Mouse (Mus musculus) T-cell, adult 2 months (primary cell): ENCODE measurements around the gene Uhrf1.
A peak's percentile ranks its signal among the peaks of the same experiment; 100 is the strongest.

Source experiments
- DNase-seq: peaks from one replicate; pipeline ENCODE4 v3.0.0; 2022; ENCODE audit warnings: low spot score

Uhrf1 gene

DNA sequence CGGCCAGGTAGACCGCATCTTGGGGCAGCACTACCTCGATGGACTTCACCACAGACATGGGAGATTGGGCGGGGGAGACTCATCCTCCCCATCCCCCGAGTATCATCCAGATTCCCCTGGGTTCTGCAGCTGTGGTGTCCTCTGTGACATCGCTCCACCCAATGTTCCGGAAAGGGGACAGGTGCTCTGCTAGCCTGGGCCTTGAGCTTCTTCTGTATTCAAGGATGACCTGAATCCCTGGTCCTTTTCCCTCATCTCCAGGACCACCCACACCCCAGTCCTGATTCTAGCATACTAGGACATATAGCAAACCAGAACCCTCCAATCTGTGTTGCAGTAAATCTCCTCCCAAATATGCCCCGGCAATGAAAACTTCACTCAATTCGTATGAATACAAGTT lies 2.9 kb upstream of the Uhrf1 start, which contains the start of gene Arrdc5:
Gene Arrdc5, minus strand, starts transcription at position 101 of the 400 bp plus-strand sequence.
- DNase-seq, result no peak

DNA sequence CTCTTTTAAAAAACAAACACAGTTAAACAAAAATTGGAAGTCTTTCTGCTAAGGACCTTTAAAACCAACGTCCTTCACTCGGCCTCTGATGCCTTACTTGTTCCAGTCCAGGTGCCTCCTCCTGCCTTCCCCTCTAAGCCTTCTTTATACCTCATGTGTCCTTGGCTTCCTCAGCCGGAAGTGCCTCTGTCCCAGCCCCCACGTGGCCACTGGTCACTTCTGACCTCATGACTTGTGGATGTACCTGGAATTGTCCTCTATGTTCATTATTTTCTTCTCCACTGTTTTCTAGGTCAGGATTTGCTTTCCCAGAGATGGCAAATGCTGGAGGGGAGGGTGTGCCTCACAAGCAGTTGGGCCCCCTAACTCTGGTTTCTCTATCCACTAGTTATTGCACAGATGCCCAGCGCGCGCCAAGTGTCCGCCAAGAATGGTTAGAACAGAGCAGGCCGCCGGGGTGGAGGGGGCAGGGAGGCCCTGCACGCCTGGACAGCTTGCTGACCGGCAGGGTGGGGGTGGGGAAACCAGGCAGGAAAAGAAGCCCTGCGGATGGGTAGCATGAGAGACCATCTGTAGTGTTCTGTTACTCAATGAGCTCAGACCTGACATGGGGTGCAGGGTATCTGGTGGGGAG lies 641 bp upstream of the Uhrf1 start:
- no peak for DNase-seq

DNA sequence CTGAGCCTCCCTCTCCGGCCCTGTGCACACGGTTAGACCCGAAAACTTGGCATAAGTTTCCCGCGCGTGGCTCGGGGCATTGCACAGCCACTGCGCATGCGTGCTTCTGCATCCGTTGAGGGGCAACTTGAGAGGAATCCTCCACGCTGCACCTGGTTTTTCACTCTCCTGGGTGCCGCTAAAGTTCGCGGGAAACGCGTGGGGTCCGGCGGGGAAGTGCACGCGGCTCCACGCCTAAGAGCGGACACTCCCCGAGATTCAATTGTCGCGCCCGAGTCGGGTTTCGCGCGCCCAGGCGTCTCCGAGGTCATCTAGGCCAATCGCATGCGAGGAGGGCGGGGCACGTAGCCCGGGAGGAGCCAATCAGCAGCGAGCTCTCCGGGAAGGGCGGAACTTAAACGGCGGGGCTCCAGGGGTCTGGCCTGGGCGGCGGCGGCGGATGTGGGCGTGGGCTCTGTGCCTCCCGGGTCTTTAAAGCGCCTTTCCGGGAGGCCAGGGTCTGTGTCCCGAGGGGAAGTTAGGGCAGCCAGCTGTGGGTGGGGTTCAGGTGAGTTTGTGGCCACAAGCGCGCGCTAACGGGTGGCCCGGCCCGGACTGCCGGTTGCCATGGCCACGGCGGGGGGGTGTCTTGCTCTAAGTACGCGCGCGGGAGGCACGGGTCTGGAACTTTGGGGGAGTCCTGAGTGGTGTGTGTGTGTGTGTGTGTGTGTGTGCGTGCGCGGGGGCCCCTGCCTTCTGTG lies 896 bp downstream of the Uhrf1 start:
- peak; percentile 95 for DNase-seq

DNA sequence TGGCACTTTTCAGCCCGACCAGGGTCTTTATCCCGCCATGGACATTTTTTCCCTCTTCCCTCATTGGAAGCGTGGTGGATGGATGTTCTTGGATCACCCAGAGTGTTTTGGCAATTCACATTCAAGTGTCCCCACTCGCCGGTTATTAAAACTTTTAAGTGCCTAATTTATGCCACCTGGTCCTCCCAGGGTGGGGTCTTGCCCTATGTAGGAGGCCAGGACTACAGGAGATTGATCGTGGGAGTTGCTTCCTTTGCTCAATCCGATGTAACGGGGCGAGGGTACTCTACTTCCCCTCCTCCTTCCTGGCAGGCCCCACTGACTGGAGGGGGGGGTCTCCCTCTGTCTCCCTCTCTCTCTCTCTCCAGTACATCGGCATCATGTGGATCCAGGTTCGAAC lies 1.6 kb downstream of the Uhrf1 start:
- DNase-seq, result no peak

DNA sequence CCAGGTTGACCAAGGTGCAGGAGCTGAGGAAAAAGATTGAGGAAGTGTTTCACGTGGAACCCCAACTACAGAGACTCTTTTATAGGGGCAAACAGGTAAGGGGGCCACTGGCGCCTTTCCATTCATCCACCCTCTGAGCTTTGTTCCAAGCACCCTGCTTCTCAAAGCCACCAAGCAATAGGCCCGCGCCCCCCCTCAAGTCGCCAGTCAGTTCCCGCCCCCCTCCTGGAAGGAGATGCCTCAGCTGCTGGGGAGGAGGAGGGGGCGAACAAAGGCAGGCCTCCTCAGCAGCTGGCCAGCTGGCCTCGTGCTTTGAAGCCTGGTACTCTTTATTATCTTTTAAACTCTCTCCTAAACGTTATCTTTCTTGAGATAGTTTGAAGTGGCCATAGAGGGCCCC lies 2.0 kb downstream of the Uhrf1 start:
- DNase-seq, result no peak

DNA sequence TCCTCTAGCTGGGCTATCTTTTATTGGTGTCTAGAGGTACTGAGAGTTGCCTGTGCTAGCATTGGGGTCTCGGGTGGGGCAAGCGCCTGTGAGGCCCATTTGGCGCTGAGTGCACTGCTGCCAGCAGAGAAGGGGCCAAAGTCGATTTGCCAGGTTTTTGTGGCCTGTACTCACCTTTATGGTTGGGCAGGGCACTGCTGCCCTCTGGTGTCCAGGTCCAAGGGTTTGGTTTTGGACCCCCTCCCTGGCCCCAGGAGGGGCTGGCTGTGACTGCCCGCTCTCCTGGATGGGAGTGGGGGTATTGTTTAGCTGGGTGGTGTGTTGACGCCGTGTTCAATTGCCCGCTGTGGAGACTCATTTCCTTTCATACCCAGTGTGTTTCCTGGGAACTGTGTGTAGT lies 2.7 kb downstream of the Uhrf1 start:
- DNase-seq, result no peak

DNA sequence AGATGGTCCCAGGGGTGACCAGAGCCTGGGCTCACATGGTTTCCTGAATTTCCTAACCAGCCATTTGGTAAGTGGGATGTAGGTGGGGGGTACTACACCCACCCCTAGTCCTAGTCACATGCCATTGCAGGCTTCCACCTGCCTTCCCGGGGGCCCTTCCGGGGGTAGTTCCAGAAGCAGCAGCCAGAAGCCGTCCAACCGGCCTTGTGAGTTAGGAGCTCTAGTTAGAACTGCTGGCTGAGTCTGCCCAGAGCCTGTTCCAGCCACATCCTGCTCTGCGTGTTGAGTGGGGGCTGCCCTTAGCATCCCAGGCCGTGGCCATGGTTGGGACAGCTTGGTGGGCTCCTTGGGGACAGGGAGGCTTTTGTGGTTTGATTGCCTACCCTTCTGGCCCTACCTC lies 5.0 kb downstream of the Uhrf1 start:
- DNase-seq, result no peak

DNA sequence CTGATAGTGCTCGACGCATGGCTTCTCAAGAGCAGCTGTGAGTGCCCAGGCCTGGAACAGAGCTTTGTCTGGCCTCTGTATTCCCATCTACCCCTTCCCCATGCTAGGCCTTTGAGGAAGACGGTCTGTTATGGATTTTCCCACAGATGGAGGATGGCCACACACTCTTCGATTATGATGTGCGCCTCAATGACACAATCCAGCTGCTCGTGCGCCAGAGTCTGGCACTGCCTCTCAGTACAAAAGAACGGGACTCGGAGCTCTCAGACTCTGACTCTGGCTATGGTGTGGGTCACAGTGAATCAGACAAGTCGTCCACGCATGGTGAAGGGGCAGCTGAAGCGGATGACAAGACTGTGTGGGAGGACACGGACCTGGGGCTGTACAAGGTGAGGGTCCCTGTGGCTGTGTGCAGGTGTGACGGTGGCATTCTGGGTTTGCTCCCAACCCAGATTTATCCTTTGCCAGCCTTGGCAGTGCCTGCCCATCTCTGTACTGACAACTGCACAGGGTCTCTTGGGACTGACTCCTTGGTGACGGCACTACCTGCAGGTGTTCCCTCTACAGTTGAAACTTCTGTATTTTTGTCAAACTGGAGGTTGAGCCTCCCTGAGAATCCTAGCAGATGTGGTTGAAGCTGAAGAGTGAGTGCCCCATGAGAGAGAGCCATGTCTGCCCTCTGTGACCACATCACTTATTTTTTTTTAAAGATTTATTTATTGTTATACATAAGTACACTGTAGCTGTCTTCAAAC lies 6.2 kb downstream of the Uhrf1 start:
- no peak for DNase-seq

DNA sequence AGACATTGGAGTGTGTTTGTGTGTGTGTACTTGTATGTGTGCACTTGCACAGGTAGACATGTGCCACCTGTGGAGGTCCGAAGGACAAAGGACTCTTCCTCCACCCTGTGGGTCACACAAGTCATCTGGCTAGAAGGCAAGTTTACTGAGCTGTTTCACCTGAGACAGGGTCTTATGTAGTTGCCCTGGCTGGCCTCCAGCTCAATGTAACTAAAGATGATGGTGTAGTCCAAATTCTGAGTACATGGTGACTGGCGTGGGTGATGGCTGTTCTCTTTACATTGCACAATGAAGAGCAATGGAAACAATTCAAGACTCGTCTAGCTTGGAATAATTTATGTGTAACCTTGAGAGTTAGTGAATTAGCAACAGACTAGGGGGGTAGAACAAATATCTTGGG lies 21.3 kb downstream of the Uhrf1 start:
- DNase-seq, result no peak

DNA sequence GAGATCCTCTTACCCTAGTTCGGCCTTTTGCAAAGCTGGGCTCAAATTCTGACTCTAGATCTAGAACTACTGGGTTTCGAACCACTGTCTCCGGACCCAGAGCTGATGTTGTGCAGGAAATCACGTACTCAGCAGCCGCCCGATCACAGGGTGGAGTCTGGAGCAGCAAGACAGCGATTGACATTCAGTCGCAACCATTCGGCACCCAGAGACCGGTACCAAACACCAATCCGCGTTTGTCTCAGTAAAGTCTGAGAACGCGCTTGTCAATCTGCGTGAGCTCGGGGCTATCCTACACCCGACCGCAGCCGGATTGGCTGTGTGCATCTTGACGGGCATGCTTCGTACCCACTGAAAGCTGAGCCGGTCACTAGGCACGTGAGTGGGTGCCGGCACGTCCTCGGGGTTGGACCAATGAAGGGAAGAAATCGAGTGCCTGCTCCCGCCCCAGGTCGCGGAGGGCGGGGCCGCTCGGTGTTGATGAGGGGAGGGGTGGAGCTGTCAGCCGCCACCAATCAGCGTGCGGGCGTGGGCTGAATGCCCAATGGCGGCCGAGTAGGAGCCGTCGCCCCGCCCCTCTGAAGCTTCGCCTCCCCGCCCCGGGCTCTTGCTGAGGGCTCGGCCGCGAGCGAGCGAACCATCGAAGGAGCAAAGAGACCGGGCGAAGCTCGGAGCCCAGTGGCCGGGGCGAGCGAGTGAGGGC lies 22.5 kb downstream of the Uhrf1 start, which contains the start of gene Kdm4b:
Gene Kdm4b, plus strand, starts transcription at position 613 of the 703 bp plus-strand sequence.
- peak; percentile 100 for DNase-seq

DNA sequence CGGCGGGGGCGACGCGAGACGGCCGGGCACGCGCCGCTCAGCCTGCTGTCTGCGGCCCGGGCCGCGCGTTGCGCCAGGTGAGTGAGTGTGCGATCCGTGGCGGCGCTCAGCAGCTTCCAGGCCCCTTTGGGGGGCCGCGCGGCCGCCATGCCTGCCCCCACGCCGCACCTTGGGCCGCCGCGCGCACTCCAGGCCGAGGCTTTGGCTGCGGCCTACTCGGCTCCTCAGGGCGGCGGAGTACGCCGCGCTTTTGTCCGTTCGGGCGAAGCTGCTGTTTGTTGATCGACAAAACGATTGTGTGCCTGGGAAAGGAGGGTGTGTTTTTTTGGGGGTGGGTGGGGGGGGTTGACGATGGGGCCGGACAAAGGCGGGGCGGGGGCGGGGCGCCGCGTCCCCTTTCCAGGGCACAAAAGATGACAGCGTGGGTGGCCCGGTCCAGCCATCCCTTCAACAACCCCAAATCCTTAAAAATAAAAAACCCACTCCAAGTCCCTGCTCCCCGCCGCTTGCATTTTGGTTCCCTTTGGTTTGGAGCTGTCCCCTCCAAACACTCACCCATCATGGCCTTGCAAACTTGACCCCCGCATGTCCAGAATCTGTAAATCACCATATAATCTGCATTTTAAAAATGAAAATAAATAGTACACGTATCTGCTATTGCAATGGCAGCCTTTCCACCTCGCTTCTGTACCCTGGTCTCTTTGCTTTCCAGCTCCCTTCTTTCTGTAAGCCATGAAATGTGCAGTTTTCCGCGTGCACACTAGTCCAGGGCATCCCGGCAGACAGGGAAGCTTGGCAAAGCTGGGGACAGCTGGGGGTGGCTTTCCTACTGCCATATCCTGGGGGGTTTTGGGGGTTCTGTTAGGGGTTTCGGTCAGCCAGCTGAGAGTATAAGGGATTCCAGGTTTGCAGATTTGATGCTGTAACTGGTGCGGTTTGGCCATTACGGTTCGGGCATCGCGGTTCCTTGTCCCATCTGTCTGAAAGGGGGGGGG lies 23.3 kb downstream of the Uhrf1 start:
- DNase-seq, result no peak

DNA sequence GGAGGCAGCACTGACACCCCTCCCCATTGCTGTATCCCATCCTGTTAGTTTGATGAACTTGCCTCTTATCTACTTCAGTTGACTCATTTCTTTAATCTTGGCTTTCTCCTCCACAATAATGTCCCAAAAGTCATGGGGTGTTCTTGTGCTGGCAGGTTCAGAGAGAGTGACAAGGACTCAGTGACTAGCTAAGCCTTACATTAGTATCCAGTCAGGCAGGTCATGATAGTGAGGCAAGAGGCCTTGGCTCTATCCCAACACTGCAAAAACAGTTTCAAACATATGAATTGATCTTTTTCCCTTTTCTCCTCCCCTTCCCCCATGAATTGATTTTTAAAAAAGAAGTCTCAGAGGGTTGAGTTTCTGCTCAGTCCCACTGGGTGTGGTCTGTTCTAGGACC lies 26.1 kb downstream of the Uhrf1 start:
- DNase-seq, result no peak

DNA sequence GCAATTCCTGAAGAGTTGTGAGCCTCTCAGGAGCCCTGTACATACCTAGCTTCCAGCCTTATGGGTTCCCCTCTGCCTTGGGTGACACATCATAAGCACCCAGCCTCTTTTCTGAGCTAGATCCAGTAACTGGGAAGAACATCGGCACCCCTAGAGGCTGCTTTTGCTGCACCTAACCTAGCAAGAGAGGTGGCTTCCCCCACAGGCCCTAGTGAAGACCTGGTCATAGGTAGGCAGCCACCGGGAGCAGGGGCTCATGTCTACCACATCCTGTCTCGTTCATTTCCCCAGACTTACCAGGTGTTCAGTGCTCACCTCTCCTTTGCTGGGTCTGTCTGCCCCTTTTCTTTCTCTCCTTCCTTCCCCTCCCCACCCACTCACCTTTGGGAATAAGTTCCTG lies 27.2 kb downstream of the Uhrf1 start:
- DNase-seq, result peak; percentile 54

DNA sequence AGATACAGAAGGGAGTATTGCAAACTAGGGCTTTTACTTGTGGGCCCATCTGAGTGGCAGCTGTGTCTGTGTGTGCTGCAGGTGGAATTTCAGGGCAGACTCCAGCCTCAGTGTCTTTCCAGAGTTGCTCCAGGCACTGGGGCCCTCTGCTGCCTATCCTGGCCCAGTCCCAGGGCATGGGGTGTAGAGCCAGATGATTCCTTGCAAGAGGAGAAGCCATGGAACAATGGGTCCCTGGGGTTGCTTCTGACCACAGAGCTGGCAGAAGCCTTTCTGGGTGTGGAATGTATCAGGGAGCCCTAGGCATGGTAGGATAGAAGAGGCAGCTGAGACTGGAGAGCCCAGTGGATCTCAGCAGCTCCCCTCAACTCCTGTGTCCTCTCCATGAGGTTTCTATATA lies 28.1 kb downstream of the Uhrf1 start:
- DNase-seq, result no peak

DNA sequence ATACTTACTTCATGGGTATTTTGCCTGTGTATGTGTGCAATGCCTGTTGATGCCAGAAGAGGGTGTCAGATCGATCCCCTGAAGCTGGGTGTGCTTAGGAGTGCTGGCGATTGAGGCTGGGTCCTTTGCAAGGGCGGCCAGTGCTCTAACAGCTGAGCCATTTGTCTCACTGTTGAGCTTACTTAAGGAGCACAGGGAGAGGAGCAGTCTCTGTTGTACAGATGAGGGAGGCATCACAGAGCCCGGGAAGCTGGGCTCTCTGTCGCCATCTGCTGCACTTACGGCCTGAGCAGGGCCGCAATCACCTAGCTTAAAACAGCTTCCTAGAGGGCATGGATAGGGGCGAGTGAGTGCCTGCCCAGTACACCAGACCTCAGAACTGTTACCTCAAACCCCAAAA lies 29.9 kb downstream of the Uhrf1 start:
- no peak for DNase-seq

DNA sequence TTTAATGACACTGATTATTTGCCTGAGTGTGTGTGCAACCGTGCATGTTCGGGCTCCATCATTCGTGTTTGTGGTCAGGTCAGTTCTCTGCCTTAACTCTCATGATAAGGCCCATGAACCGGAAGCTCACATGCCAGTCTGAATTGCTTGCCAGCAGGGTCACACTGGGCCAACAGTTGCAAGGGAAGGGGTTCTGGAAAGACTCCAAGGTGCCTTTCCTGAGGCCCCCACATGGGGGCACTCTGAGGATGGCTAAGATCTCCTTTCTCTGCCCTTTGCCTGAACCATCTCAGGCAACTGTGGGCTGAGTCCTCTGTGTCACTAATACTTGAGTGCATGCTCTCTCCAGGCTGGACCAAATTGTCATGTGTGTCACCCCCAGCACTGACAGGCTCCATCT lies 34.1 kb downstream of the Uhrf1 start:
- peak; percentile 52 for DNase-seq

DNA sequence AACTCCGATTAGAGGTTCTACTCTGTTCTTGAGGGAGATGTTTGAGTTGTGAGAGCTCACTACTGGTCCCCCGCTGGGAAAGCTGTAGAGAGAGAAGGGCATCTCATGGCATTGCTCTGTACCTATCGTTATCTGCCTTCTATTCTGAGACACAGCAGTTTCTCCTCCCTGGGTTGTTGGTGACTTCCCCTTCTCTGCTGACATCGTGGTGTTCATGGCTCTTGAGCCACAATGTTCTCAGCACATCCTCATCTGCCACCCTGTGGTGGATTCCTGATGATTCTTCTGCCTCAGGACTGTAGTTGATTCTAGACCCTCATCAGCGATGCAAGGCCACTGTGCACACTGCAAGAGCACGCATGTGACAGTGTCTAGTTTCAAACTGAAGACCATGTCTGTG lies 34.7 kb downstream of the Uhrf1 start:
- no peak for DNase-seq

DNA sequence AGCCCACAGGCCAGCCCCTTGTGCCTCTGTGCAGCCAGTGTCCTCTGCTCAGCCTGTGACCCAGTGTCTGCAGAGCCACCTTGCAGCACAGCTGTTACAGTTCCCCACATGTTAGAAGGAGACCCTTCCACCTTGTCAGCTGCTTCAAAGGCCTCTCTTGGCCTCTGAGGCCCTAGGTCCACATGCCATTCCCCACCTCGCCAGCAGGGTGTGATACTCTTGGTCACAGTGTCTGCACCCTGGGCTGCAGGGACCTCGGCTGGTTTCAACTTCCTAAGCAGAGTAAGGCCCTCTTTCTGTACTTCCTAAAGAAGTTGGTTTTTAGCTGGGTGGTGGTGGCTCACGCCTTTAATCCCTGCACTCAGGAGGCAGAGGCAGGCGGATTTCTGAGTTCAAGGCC lies 35.8 kb downstream of the Uhrf1 start:
- DNase-seq, result peak; percentile 54

DNA sequence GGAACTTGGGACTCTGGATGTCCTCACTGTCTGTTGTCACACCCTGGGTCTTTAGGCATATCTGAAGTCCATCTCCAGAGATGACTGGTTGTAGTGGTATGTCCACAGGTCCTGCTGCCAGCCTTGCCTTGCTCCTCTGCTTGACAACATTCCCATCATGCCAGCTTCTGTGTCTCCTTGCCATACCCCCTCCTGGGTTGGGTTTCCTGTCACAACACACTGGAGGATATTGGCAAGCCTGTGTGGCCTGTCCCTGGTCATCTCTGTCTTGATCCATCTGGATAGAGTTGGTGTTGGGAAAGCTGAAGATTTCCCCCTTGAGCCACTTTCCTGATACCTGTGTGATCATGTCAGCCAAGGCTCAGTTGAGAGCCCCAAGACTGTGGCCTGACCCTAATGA lies 37.6 kb downstream of the Uhrf1 start:
- no peak for DNase-seq

DNA sequence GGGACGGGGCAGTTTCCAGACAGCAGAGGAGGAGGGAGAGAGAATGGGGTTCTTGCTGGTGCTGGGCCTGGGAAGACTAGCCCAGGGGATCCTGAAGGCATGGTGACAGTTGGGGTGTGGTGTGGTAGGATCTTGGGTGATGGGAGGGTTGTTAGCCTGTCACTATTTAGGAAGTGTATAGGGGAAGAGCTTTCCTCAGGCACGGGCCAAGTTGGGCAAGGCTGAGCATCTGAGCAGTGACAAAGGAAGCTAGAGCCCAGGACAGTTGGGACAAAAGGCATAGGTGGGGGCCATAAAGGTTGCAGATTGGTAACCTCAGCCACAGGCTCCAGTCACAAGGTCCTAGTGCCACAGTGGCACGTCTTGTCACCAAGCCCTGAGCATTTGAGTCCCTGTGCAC lies 40.3 kb downstream of the Uhrf1 start:
- no peak for DNase-seq

DNA sequence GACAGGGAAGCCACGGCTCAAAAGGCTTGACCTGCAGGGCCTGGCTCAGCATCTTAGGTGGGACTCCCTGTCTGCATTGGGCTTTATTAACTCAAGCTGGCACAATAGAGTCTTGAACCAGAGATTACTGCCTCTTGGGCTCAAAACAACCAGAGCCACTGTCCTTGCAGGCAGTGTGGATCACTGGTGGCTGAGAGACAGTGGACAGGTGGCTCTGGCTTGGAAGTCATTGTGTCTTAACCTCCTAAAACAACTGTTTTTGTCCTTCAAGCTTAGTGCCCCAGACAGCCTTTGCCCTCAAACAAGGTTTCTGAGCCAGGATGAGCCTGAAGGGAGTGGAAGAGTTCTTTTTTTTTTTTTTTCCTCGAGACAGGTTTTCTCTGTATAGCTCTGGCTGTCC lies 42.2 kb downstream of the Uhrf1 start:
- no peak for DNase-seq
